Mouse (Mus musculus) forebrain, embryonic 15.5 days (tissue): ENCODE data around the gene Hlcs. TPM values are rescaled to one million over a fixed set of nuclear protein-coding genes. Genes with fewer than 3 reads are reported as not detected.

ENCODE experiments used
- ATAC-seq: fragments of 200-750 bp; cut with Nextera tagmentation; replicated peaks from 2 replicates; pipeline ENCODE4 v1.8.0; 2017; ENCODE audit warnings: mild to moderate bottlenecking, moderate TSS enrichment, moderate library complexity
- H3K27ac ChIP-seq: fragments of 300-500 bp; sonication (generic); replicated peaks from 2 replicates; pipeline ENCODE4 v1.5.1; 2015; ENCODE audit warnings: mild to moderate bottlenecking, inconsistent platforms
- H3K27me3 ChIP-seq: fragments of 300-500 bp; sonication (generic); 2 replicates; pipeline ENCODE4 v1.6.1; 2015; ENCODE audit warnings: inconsistent platforms
- H3K36me3 ChIP-seq: fragments of 300-500 bp; sonication (generic); 2 replicates; pipeline ENCODE4 v1.6.1; 2015; ENCODE audit warnings: mild to moderate bottlenecking, inconsistent platforms
- H3K4me1 ChIP-seq: fragments of 300-500 bp; sonication (generic); 2 replicates; pipeline ENCODE4 v1.6.1; 2015; ENCODE audit warnings: inconsistent platforms
- H3K4me2 ChIP-seq: fragments of 300-500 bp; sonication (generic); replicated peaks from 2 replicates; pipeline ENCODE4 v1.6.1; 2015; ENCODE audit warnings: mild to moderate bottlenecking, inconsistent platforms
- H3K4me3 ChIP-seq: fragments of 300-500 bp; sonication (generic); 2 replicates; pipeline ENCODE4 v1.5.1; 2015; ENCODE audit warnings: mild to moderate bottlenecking, inconsistent platforms
- H3K9ac ChIP-seq: fragments of 300-500 bp; sonication (generic); replicated peaks from 2 replicates; pipeline ENCODE4 v1.6.1; 2015; ENCODE audit warnings: mild to moderate bottlenecking, inconsistent platforms
- H3K9me3 ChIP-seq: fragments of 300-500 bp; sonication (generic); 2 replicates; pipeline ENCODE4 v1.6.1; 2016; ENCODE audit warnings: inconsistent platforms
- WGBS: fragments of 180-500 bp; shearing (Covaris S2); methylation state at CpG from one replicate; pipeline ENCODE4 v1.1.7; 2015; ENCODE audit warnings: mixed read lengths; 5-methylcytosine and 5-hydroxymethylcytosine counted together
- microRNA-seq: library from miRNA; unstranded; fragments of <30 nt; microRNA quantifications from one replicate; pipeline ENCODE4, GENCODE M21; 2016
- polyA plus RNA-seq: library from polyadenylated mRNA; unstranded; fragments of >200 nt; fragmentation: Nextera tagmentation; extraction: Ambion mirVana; gene quantifications from 2 replicates; pipeline ENCODE4 v1.2.1, GENCODE M21; 2015

Hlcs gene
- polyA plus RNA-seq, 1 experiment from 2014 or later: 7.7 TPM

DNA sequence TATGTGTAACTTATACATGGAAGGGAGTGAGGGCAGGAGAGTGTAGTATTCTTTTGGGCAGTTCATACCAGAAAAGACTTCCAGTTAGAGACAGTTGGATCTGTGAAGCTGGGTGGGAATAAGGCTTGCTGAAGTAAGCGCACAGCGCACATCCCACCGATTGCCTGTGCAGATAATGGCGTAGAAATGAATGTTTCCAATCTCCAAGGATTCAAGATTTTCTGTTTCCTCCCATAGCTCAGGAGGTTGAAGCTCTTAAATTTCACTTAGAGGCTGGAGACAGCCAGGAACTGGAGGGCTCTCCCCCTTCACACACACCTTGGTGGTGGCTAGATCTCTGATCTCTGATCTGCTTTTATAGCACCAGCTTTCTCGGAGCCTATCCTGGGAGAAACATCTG is 231.8 kb downstream of the Hlcs start:
- Histone ChIP-seq H3K27ac (no peak overlapping the region), H3K9ac (no peak overlapping the region), H3K36me3 (no peaks in the 10 kb centered on the region), H3K27me3 (peaks cover 92% of the 10 kb centered on the region), H3K4me1 (peaks cover 15% of the 10 kb centered on the region), H3K9me3 (no peaks in the 10 kb centered on the region), H3K4me2 (no peak overlapping the region), H3K4me3 (no peak overlapping the region)
- 13% methylated on average over 5 of the region's 5 CpGs for WGBS
- ATAC-seq: no peak

DNA sequence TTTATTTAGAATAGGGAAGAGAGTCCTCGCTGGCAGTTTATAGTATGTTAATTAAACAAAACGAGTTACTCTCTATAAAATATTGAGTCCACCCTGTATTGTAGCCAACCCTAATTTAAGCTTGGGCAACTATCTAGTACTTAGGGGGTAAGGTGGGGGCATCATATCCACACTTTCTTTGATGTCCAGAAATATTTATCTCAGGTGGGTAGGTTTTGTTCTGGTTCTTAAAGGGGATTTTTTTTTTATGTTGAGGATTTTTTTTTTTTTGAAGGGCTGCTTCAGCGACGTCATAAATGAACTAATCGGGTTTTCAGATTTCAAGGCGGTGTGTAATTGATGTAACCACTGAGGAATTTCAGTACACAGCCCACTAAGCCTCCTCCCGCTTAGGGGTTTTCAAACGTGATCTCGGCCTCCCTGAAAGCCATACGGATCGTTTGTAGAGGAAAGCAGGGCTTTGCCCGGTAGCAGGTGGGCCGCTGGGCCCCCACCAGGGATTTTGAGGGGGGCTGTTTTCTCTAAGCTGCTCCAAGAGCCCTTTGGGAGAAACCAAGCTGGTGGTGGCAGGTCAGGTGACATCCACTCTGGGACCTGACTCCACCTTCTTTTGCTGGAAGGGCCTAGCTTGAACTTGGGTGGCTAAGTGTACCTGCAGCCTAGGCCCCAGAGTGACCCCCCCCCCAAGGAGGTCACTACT is 233.4 kb downstream of the Hlcs start:
- Histone ChIP-seq H3K4me2 (no peak overlapping the region), H3K9ac (no peak overlapping the region), H3K9me3 (no peaks in the 10 kb centered on the region), H3K27me3 (peaks cover 97% of the 10 kb centered on the region), H3K4me3 (no peak overlapping the region), H3K4me1 (peaks cover 5% of the 10 kb centered on the region), H3K36me3 (no peaks in the 10 kb centered on the region), H3K27ac (no peak overlapping the region)
- under 1% methylated on average over 13 of the region's 13 CpGs for WGBS
- no peak for ATAC-seq

DNA sequence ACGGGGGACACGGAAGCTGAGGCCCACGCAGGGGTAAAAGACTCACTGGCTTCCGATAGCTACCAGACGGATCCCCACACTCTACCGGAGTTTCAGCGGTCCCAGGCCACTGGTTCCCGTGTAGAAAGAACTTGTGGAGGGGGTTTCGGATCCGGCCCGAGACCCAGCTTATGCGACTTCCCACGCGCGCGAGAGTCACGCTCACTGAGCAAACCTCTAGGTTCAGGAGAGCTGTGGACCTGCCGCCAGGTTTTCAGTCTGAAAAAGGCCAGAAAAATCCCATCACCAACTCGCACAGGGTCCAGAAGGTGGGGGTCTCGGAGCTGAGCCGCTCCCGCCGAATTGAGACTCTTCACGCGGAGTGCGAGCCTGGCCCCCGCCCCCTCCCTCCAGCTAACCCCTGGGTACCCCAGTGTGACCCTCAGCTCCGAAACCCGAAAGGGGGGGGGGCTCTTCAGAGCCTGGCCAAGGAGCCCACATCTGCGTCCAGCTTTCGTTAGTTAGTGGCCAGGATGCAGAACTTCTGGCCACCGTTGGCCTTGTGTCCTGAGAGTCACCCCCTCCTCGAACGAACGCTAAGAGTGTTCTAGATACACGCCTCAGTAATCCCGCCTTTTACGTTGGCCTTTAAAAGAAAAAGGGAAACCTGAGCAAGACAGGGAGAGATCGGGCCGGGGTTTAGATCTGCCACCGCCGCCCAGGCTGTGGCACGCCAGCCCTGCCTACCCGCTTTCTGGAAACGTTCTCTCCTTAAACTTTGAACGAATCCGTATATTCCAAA is 234.1 kb downstream of the Hlcs start:
- H3K4me1 ChIP-seq: no peaks in the 10 kb centered on the region
- under 1% methylated on average over 47 of the region's 47 CpGs for WGBS

More for the DNA sequence above, 234.1 kb downstream of the Hlcs start:
- H3K9ac ChIP-seq: no peak overlapping the region
- no peak overlapping the region for H3K4me3 ChIP-seq
- no peaks in the 10 kb centered on the region for H3K36me3 ChIP-seq
- H3K27ac ChIP-seq: no peak overlapping the region
- ATAC-seq: no peak
- no peak overlapping the region for H3K4me2 ChIP-seq
- peaks cover 91% of the 10 kb centered on the region for H3K27me3 ChIP-seq
- no peaks in the 10 kb centered on the region for H3K9me3 ChIP-seq

Small RNA genes lying within 50 kb of the gene (microRNA-seq; reads per million reads assigned to microRNA genes)
- gene Gm23062: not detected

Other genes starting within 250 kb of the Hlcs start
- 0.04 TPM in 1 of 2 replicates, not detected in the other for gene Sim2, start 228.6 kb downstream of the Hlcs start, polyA plus RNA-seq
- gene Ripply3, start 14.8 kb upstream of the Hlcs start, polyA plus RNA-seq: 0.91 and 1.3 TPM in 2 replicates
- 783 and 832 TPM in 2 replicates for gene Ttc3, start 57.0 kb upstream of the Hlcs start, polyA plus RNA-seq
- 113 and 121 TPM in 2 replicates for gene Pigp, start 58.3 kb upstream of the Hlcs start, polyA plus RNA-seq
- gene Vps26c, start 213.3 kb upstream of the Hlcs start, polyA plus RNA-seq: 76.1 and 78.8 TPM in 2 replicates